Mouse (Mus musculus) limb, embryonic 12.5 days (tissue): ENCODE results near the gene Sp6. TPM values are rescaled to one million over a fixed set of nuclear protein-coding genes. Genes with fewer than 3 reads are reported as not detected.

Experiments
- ATAC-seq: fragments of 200-750 bp; cut with Nextera tagmentation; 2 replicates; pipeline ENCODE4 v1.8.0; 2017; ENCODE audit warnings: low read depth, moderate TSS enrichment; ENCODE audit not compliant: insufficient number of reproducible peaks, insufficient read depth, low FRiP score, low TSS enrichment
- H3K27ac ChIP-seq: fragments of 300-500 bp; sonication (generic); 2 replicates; pipeline ENCODE4 v1.5.1; 2016; ENCODE audit warnings: mild to moderate bottlenecking, moderate library complexity
- H3K27me3 ChIP-seq: fragments of 300-500 bp; sonication (generic); 2 replicates; pipeline ENCODE4 v1.6.1; 2016; ENCODE audit warnings: mild to moderate bottlenecking, moderate library complexity
- H3K36me3 ChIP-seq: fragments of 300-500 bp; sonication (generic); 2 replicates; pipeline ENCODE4 v1.6.1; 2016; ENCODE audit warnings: mild to moderate bottlenecking, moderate library complexity
- H3K4me1 ChIP-seq: fragments of 300-500 bp; sonication (generic); replicated peaks from 2 replicates; pipeline ENCODE4 v1.6.1; 2016
- H3K4me2 ChIP-seq: fragments of 300-500 bp; sonication (generic); 2 replicates; pipeline ENCODE4 v1.6.1; 2016; ENCODE audit warnings: mild to moderate bottlenecking, moderate library complexity
- H3K4me3 ChIP-seq: fragments of 300-500 bp; sonication (generic); replicated peaks from 2 replicates; pipeline ENCODE4 v1.5.1; 2016; ENCODE audit warnings: mild to moderate bottlenecking
- H3K9ac ChIP-seq: fragments of 300-500 bp; sonication (generic); replicated peaks from 2 replicates; pipeline ENCODE4 v1.6.1; 2016; ENCODE audit warnings: mild to moderate bottlenecking, moderate library complexity
- H3K9me3 ChIP-seq: fragments of 300-500 bp; sonication (generic); 2 replicates; pipeline ENCODE4 v1.6.1; 2016; ENCODE audit warnings: mild to moderate bottlenecking, moderate library complexity
- WGBS: fragments of 180-500 bp; shearing (Covaris S2); methylation state at CpG from one replicate; pipeline ENCODE4 v1.1.7; 2016; 5-methylcytosine and 5-hydroxymethylcytosine counted together
- polyA plus RNA-seq: library from polyadenylated mRNA; unstranded; fragments of >200 nt; fragmentation: Nextera tagmentation; extraction: Ambion mirVana; gene quantifications from 2 replicates; pipeline ENCODE4 v1.2.1, GENCODE M21; 2016

The Sp6 gene
- polyA plus RNA-seq, 1 experiment from 2014 or later, result 6.5 TPM

- Histone ChIP-seq H3K4me1 (peaks cover 29% of the 10 kb centered on the region), H3K27me3 (peaks cover 5% of the 10 kb centered on the region; the same call in 1 of the 2 replicates), H3K4me2 (peak within 1 kb of the TSS; percentile 82), H3K9ac (peak within 1 kb of the TSS; percentile 79), H3K27ac (peak within 1 kb of the TSS; percentile 89), H3K9me3 (no peaks in the 10 kb centered on the region), H3K4me3 (peak within 1 kb of the TSS; percentile 63), H3K36me3 (peaks cover 23% of the 10 kb centered on the region)
- 2% methylated on average over 25 of the region's 25 CpGs for WGBS
- 0 out of 2 replicates have a peak, but pooled peaks have one; percentile 28 for ATAC-seq
Measured at GRCm38 (mm10) chr11:97029686-97030417, 16.7 kb downstream of the Sp6 start, which contains the start of gene Scrn2. Gene Scrn2 (plus strand): TSS chr11:97029938.

GRCm38 (mm10) chr11:97030426-97030825 lies 17.2 kb downstream of the Sp6 start:
- H3K27ac ChIP-seq, result peak overlapping the region; percentile 89
- no peak for ATAC-seq
- no peaks in the 10 kb centered on the region for H3K9me3 ChIP-seq
- peak overlapping the region; percentile 79 for H3K9ac ChIP-seq
- H3K4me3 ChIP-seq, result peak overlapping the region; percentile 63
- no peaks in the 10 kb centered on the region for H3K27me3 ChIP-seq
- 22% methylated on average over 15 of the region's 15 CpGs for WGBS
- H3K36me3 ChIP-seq, result peaks cover 29% of the 10 kb centered on the region
- peak overlapping the region; percentile 82 for H3K4me2 ChIP-seq
- peaks cover 24% of the 10 kb centered on the region for H3K4me1 ChIP-seq

- no peak overlapping the region for H3K27ac ChIP-seq
- ATAC-seq, result no peak
- no peaks in the 10 kb centered on the region for H3K27me3 ChIP-seq
Measured at GRCm38 (mm10) chr11:97031977-97032376, 18.8 kb downstream of the Sp6 start.

GRCm38 (mm10) chr11:97032499-97032898 lies 19.3 kb downstream of the Sp6 start:
- Histone ChIP-seq H3K4me1 (peaks cover 15% of the 10 kb centered on the region), H3K4me2 (no peak overlapping the region), H3K27ac (no peak overlapping the region), H3K27me3 (no peaks in the 10 kb centered on the region), H3K36me3 (peaks cover 29% of the 10 kb centered on the region), H3K4me3 (no peak overlapping the region), H3K9ac (no peak overlapping the region), H3K9me3 (no peaks in the 10 kb centered on the region)
- no peak for ATAC-seq
- 96% methylated on average over 4 of the region's 4 CpGs for WGBS

More at GRCm38 (mm10) chr11:97031977-97032376, 18.8 kb downstream of the Sp6 start:
- peaks cover 29% of the 10 kb centered on the region for H3K36me3 ChIP-seq
- no peak overlapping the region for H3K9ac ChIP-seq
- no peak overlapping the region for H3K4me3 ChIP-seq
- no peaks in the 10 kb centered on the region for H3K9me3 ChIP-seq
- peaks cover 15% of the 10 kb centered on the region for H3K4me1 ChIP-seq
- WGBS, result 82% methylated on average over 12 of the region's 12 CpGs
- H3K4me2 ChIP-seq, result no peak overlapping the region

- no peaks in the 10 kb centered on the region for H3K9me3 ChIP-seq
- H3K4me2 ChIP-seq, result no peak overlapping the region
- no peak overlapping the region; the same call in 1 of the 2 replicates for H3K27ac ChIP-seq
- H3K9ac ChIP-seq, result no peak overlapping the region
- H3K4me1 ChIP-seq, result peaks cover 15% of the 10 kb centered on the region
- no peaks in the 10 kb centered on the region for H3K27me3 ChIP-seq
- 83% methylated on average over 4 of the region's 4 CpGs for WGBS
- no peak for ATAC-seq
- peaks cover 29% of the 10 kb centered on the region for H3K36me3 ChIP-seq
- H3K4me3 ChIP-seq, result no peak overlapping the region
Measured at GRCm38 (mm10) chr11:97033781-97034180, 20.6 kb downstream of the Sp6 start.

GRCm38 (mm10) chr11:97036141-97036540 lies 22.9 kb downstream of the Sp6 start:
- H3K9ac ChIP-seq, result no peak overlapping the region
- no peak for ATAC-seq
- 84% methylated on average over 5 of the region's 5 CpGs for WGBS

GRCm38 (mm10) chr11:97038881-97039280 lies 25.7 kb downstream of the Sp6 start:
- peaks cover 14% of the 10 kb centered on the region; the same call in 1 of the 2 replicates for H3K36me3 ChIP-seq
- peaks cover 13% of the 10 kb centered on the region for H3K4me1 ChIP-seq
- no peak overlapping the region for H3K4me3 ChIP-seq
- H3K27me3 ChIP-seq, result no peaks in the 10 kb centered on the region
- no peak overlapping the region for H3K4me2 ChIP-seq
- 66% methylated on average over 7 of the region's 7 CpGs for WGBS
- H3K27ac ChIP-seq, result no peak overlapping the region
- no peak overlapping the region for H3K9ac ChIP-seq
- H3K9me3 ChIP-seq, result no peaks in the 10 kb centered on the region
- no peak for ATAC-seq

More at GRCm38 (mm10) chr11:97036141-97036540, 22.9 kb downstream of the Sp6 start:
- H3K4me3 ChIP-seq, result no peak overlapping the region
- no peak overlapping the region for H3K4me2 ChIP-seq
- H3K27ac ChIP-seq, result no peak overlapping the region
- no peaks in the 10 kb centered on the region for H3K27me3 ChIP-seq
- H3K36me3 ChIP-seq, result peaks cover 29% of the 10 kb centered on the region
- H3K9me3 ChIP-seq, result no peaks in the 10 kb centered on the region
- peaks cover 4% of the 10 kb centered on the region for H3K4me1 ChIP-seq

GRCm38 (mm10) chr11:97040301-97041021 lies 27.3 kb downstream of the Sp6 start:
- ATAC-seq, result no peak
- no peak overlapping the region for H3K9ac ChIP-seq
- WGBS, result 48% methylated on average over 12 of the region's 12 CpGs

GRCm38 (mm10) chr11:97041022-97041899 lies 28.1 kb downstream of the Sp6 start, which contains the start of the genes Lrrc46 and Mrpl10:
Gene Lrrc46 (minus strand): TSS chr11:97041407.
Gene Mrpl10 (plus strand): TSS chr11:97041560.
- peaks cover 28% of the 10 kb centered on the region for H3K36me3 ChIP-seq
- no peaks in the 10 kb centered on the region for H3K27me3 ChIP-seq
- H3K9me3 ChIP-seq, result no peaks in the 10 kb centered on the region
- H3K9ac ChIP-seq, result peak within 1 kb of the TSS; percentile 81
- peak; percentile 91 for ATAC-seq
- peaks cover 13% of the 10 kb centered on the region for H3K4me1 ChIP-seq
- peak within 1 kb of the TSS; percentile 77 for H3K4me2 ChIP-seq
- WGBS, result 1% methylated on average over 43 of the region's 48 CpGs
- peak within 1 kb of the TSS; percentile 86 for H3K4me3 ChIP-seq
- H3K27ac ChIP-seq, result no peak within 1 kb of the TSS

More at GRCm38 (mm10) chr11:97040301-97041021, 27.3 kb downstream of the Sp6 start:
- peak overlapping the region; percentile 77 for H3K4me2 ChIP-seq
- H3K9me3 ChIP-seq, result no peaks in the 10 kb centered on the region
- H3K4me1 ChIP-seq, result peaks cover 13% of the 10 kb centered on the region
- no peak overlapping the region; the same call in 1 of the 2 replicates for H3K4me3 ChIP-seq
- H3K36me3 ChIP-seq, result peaks cover 22% of the 10 kb centered on the region
- H3K27me3 ChIP-seq, result no peaks in the 10 kb centered on the region
- H3K27ac ChIP-seq, result no peak overlapping the region

GRCm38 (mm10) chr11:97044902-97045301 lies 31.7 kb downstream of the Sp6 start:
- Histone ChIP-seq H3K4me3 (no peak overlapping the region), H3K9me3 (no peaks in the 10 kb centered on the region), H3K36me3 (peaks cover 50% of the 10 kb centered on the region), H3K4me2 (no peak overlapping the region), H3K27ac (no peak overlapping the region), H3K4me1 (peaks cover 13% of the 10 kb centered on the region), H3K9ac (no peak overlapping the region), H3K27me3 (no peaks in the 10 kb centered on the region)
- WGBS, result 93% methylated on average over 8 of the region's 8 CpGs
- no peak for ATAC-seq
